Mouse (Mus musculus): ENCODE measurements around the gene Zbtb18. TPM values are rescaled to one million over a fixed set of nuclear protein-coding genes. Genes with fewer than 3 reads are reported as not detected.

The Zbtb18 gene
- 1.4 and 1.9 TPM in 2 replicates for polyA plus RNA-seq (2015; fragmentation: Nextera tagmentation; extraction: Ambion mirVana)

GRCm38 (mm10) chr1:177442196-177442808, at the start of gene Zbtb18:
Gene Zbtb18, plus strand, starts transcription at chr1:177442351.
- Histone ChIP-seq H3K4me2 (peak within 1 kb of the TSS; percentile 89), H3K36me3 (peaks cover 4% of the 10 kb centered on the region; the same call in 1 of the 2 replicates), H3K9me3 (replicated peaks) (no peaks in the 10 kb centered on the region), H3K4me3 (peak within 1 kb of the TSS; percentile 80), H3K27ac (peak within 1 kb of the TSS; percentile 98), H3K4me1 (replicated peaks) (peaks cover 28% of the 10 kb centered on the region), H3K9ac (peak within 1 kb of the TSS; percentile 86), H3K27me3 (no peaks in the 10 kb centered on the region)
- 1% methylated on average over 42 of the region's 106 CpGs for WGBS
- ATAC-seq (replicated peaks; ENCODE audit: insufficient number of reproducible peaks, insufficient read depth, low FRiP score, low read depth), result peak; percentile 6; the same call in 1 of the 2 replicates

- Histone ChIP-seq H3K36me3 (no peaks in the 10 kb centered on the region), H3K4me1 (replicated peaks) (no peaks in the 10 kb centered on the region), H3K4me2 (no peak overlapping the region), H3K4me3 (no peak overlapping the region), H3K9me3 (replicated peaks) (no peaks in the 10 kb centered on the region), H3K9ac (no peak overlapping the region), H3K27ac (no peak overlapping the region), H3K27me3 (no peaks in the 10 kb centered on the region)
- no peak for ATAC-seq (replicated peaks; ENCODE audit: insufficient number of reproducible peaks, insufficient read depth, low FRiP score, low read depth)
- WGBS, result 63% methylated on average over 1 of the region's 1 CpGs
These were observed 44.7 kb upstream of the Zbtb18 start for GRCm38 (mm10) chr1:177397455-177397854.

GRCm38 (mm10) chr1:177405170-177405569, 37.0 kb upstream of the Zbtb18 start:
- Histone ChIP-seq H3K9ac (no peak overlapping the region), H3K27me3 (no peaks in the 10 kb centered on the region), H3K27ac (no peak overlapping the region), H3K4me2 (no peak overlapping the region), H3K9me3 (replicated peaks) (no peaks in the 10 kb centered on the region), H3K4me1 (replicated peaks) (no peaks in the 10 kb centered on the region), H3K4me3 (no peak overlapping the region), H3K36me3 (no peaks in the 10 kb centered on the region)
- WGBS, result 71% methylated on average over 6 of the region's 6 CpGs
- ATAC-seq (replicated peaks; ENCODE audit: insufficient number of reproducible peaks, insufficient read depth, low FRiP score, low read depth), result no peak

GRCm38 (mm10) chr1:177408690-177409089, 33.5 kb upstream of the Zbtb18 start:
- H3K36me3 ChIP-seq, result no peaks in the 10 kb centered on the region

GRCm38 (mm10) chr1:177410769-177411348, 31.3 kb upstream of the Zbtb18 start:
- no peaks in the 10 kb centered on the region for H3K27me3 ChIP-seq
- no peak for ATAC-seq (replicated peaks; ENCODE audit: insufficient number of reproducible peaks, insufficient read depth, low FRiP score, low read depth)

More at GRCm38 (mm10) chr1:177408690-177409089, 33.5 kb upstream of the Zbtb18 start:
- H3K27me3 ChIP-seq, result no peaks in the 10 kb centered on the region
- no peak overlapping the region for H3K27ac ChIP-seq
- no peak overlapping the region for H3K4me3 ChIP-seq
- H3K4me2 ChIP-seq, result no peak overlapping the region
- ATAC-seq (replicated peaks; ENCODE audit: insufficient number of reproducible peaks, insufficient read depth, low FRiP score, low read depth), result no peak
- H3K4me1 ChIP-seq (replicated peaks), result no peaks in the 10 kb centered on the region
- H3K9me3 ChIP-seq (replicated peaks), result no peaks in the 10 kb centered on the region
- no peak overlapping the region for H3K9ac ChIP-seq
- WGBS, result 57% methylated on average over 3 of the region's 3 CpGs

GRCm38 (mm10) chr1:177411359-177412358, 30.5 kb upstream of the Zbtb18 start:
- H3K4me2 ChIP-seq, result no peak overlapping the region
- no peak overlapping the region for H3K9ac ChIP-seq
- no peaks in the 10 kb centered on the region for H3K9me3 ChIP-seq (replicated peaks)
- H3K27ac ChIP-seq, result no peak overlapping the region
- ATAC-seq (replicated peaks; ENCODE audit: insufficient number of reproducible peaks, insufficient read depth, low FRiP score, low read depth), result no peak
- 51% methylated on average over 19 of the region's 19 CpGs for WGBS
- no peaks in the 10 kb centered on the region for H3K27me3 ChIP-seq
- no peak overlapping the region for H3K4me3 ChIP-seq
- H3K36me3 ChIP-seq, result no peaks in the 10 kb centered on the region
- H3K4me1 ChIP-seq (replicated peaks), result no peaks in the 10 kb centered on the region

More at GRCm38 (mm10) chr1:177410769-177411348, 31.3 kb upstream of the Zbtb18 start:
- H3K36me3 ChIP-seq, result no peaks in the 10 kb centered on the region
- H3K9ac ChIP-seq, result no peak overlapping the region
- no peak overlapping the region for H3K27ac ChIP-seq
- no peaks in the 10 kb centered on the region for H3K4me1 ChIP-seq (replicated peaks)
- no peak overlapping the region for H3K4me3 ChIP-seq
- no peak overlapping the region for H3K4me2 ChIP-seq
- no peaks in the 10 kb centered on the region for H3K9me3 ChIP-seq (replicated peaks)
- WGBS, result 80% methylated on average over 7 of the region's 7 CpGs

- Histone ChIP-seq H3K4me1 (replicated peaks) (no peaks in the 10 kb centered on the region), H3K4me3 (no peak overlapping the region), H3K9ac (no peak overlapping the region), H3K9me3 (replicated peaks) (no peaks in the 10 kb centered on the region), H3K4me2 (no peak overlapping the region), H3K36me3 (no peaks in the 10 kb centered on the region), H3K27ac (no peak overlapping the region), H3K27me3 (no peaks in the 10 kb centered on the region)
- ATAC-seq (replicated peaks; ENCODE audit: insufficient number of reproducible peaks, insufficient read depth, low FRiP score, low read depth), result no peak
- 62% methylated on average over 12 of the region's 12 CpGs for WGBS
These were observed 22.8 kb upstream of the Zbtb18 start for GRCm38 (mm10) chr1:177419331-177419730.

- 70% methylated on average over 6 of the region's 6 CpGs for WGBS
- Histone ChIP-seq H3K27me3 (no peaks in the 10 kb centered on the region), H3K4me1 (replicated peaks) (no peaks in the 10 kb centered on the region), H3K4me2 (no peak overlapping the region), H3K9ac (no peak overlapping the region), H3K9me3 (replicated peaks) (no peaks in the 10 kb centered on the region), H3K36me3 (no peaks in the 10 kb centered on the region), H3K4me3 (no peak overlapping the region), H3K27ac (no peak overlapping the region)
- ATAC-seq (replicated peaks; ENCODE audit: insufficient number of reproducible peaks, insufficient read depth, low FRiP score, low read depth), result no peak
These were observed 22.0 kb upstream of the Zbtb18 start for GRCm38 (mm10) chr1:177420126-177420525.

GRCm38 (mm10) chr1:177427862-177428261, 14.3 kb upstream of the Zbtb18 start:
- H3K27me3 ChIP-seq, result no peaks in the 10 kb centered on the region
- no peak overlapping the region for H3K4me2 ChIP-seq
- no peaks in the 10 kb centered on the region for H3K4me1 ChIP-seq (replicated peaks)
- no peak overlapping the region for H3K9ac ChIP-seq
- no peak overlapping the region for H3K4me3 ChIP-seq
- WGBS, result 65% methylated on average over 5 of the region's 5 CpGs
- no peaks in the 10 kb centered on the region for H3K9me3 ChIP-seq (replicated peaks)
- ATAC-seq (replicated peaks; ENCODE audit: insufficient number of reproducible peaks, insufficient read depth, low FRiP score, low read depth), result no peak
- H3K36me3 ChIP-seq, result no peaks in the 10 kb centered on the region
- H3K27ac ChIP-seq, result no peak overlapping the region

GRCm38 (mm10) chr1:177428338-177428737, 13.8 kb upstream of the Zbtb18 start:
- WGBS, result 71% methylated on average over 14 of the region's 14 CpGs

GRCm38 (mm10) chr1:177429067-177429466, 13.1 kb upstream of the Zbtb18 start:
- Histone ChIP-seq H3K9me3 (replicated peaks) (no peaks in the 10 kb centered on the region), H3K4me3 (no peak overlapping the region), H3K27me3 (no peaks in the 10 kb centered on the region), H3K36me3 (no peaks in the 10 kb centered on the region), H3K4me1 (replicated peaks) (no peaks in the 10 kb centered on the region), H3K9ac (no peak overlapping the region), H3K4me2 (no peak overlapping the region), H3K27ac (no peak overlapping the region)
- 76% methylated on average over 4 of the region's 4 CpGs for WGBS
- ATAC-seq (replicated peaks; ENCODE audit: insufficient number of reproducible peaks, insufficient read depth, low FRiP score, low read depth), result no peak

More at GRCm38 (mm10) chr1:177428338-177428737, 13.8 kb upstream of the Zbtb18 start:
- H3K27me3 ChIP-seq, result no peaks in the 10 kb centered on the region
- H3K4me3 ChIP-seq, result no peak overlapping the region
- no peak overlapping the region for H3K27ac ChIP-seq
- H3K9me3 ChIP-seq (replicated peaks), result no peaks in the 10 kb centered on the region
- H3K4me2 ChIP-seq, result no peak overlapping the region
- no peak overlapping the region for H3K9ac ChIP-seq
- no peak for ATAC-seq (replicated peaks; ENCODE audit: insufficient number of reproducible peaks, insufficient read depth, low FRiP score, low read depth)
- no peaks in the 10 kb centered on the region for H3K4me1 ChIP-seq (replicated peaks)
- H3K36me3 ChIP-seq, result no peaks in the 10 kb centered on the region
